Mouse (Mus musculus): ENCODE measurements at regions not wholly inside any gene's neighbourhood (a gene's known extent, or its start where the extent isn't known, plus 50 kb on each side); places are given as distances from the start of the nearest gene placed in this dataset.

- intact Hi-C loops (cut with DNase I), result loop anchor here (5.0 to 10.0 kb wide), 3 partner anchors 1260 to 1502 kb away; partner anchors contain the start of gene Sh2d4b
- DNase-seq, result no peak
These were observed 59.8 kb upstream of the Nrg3 start for GRCm38 (mm10) chr14:39532689-39533088.

All from heart, postnatal 36 days (tissue).